26 mouse cellular contexts compared by ENCODE assay signal in genomic region chr3:20108881-20109280, GRCm38 (mm10).
"Had no signal": no experiment of that assay in that cellular context is flagged by ENCODE, and none has a peak within 500 bp of the region (broad histone marks: within the 10 kb centered on the region; RNA-seq: fewer than 3 reads in every experiment).

No protein-coding gene starts in this region.

- ATAC-seq: hindbrain, embryonic 16.5 days; inflammation-experienced regulatory T-cells, adult 6 months; intestine, embryonic 15.5 days; intestine, postnatal 0 days had no signal

- H3K27ac ChIP-seq: heart, adult 2 months; hindbrain, embryonic 10.5 days; hindbrain, embryonic 12.5 days; hindbrain, embryonic 14.5 days; intestine, embryonic 15.5 days; layer of hippocampus, adult 2 months; left cerebral cortex, adult 2 months; limb, embryonic 10.5 days; limb, embryonic 12.5 days; liver, embryonic 13.5 days had no signal

- DNase-seq: gastrocnemius, postnatal 14 days; gastrocnemius, postnatal 36 days; heart, adult 11 months; heart, adult 2 months; heart, postnatal 10 days; heart, postnatal 4 days; kidney, adult 18-20 months; kidney, adult 8-10 months; kidney, postnatal 10 days; kidney, postnatal 25 days; kidney, postnatal 4 days; liver; liver, embryonic 13.5 days had no signal

- H3K27me3 ChIP-seq: hindbrain, embryonic 12.5 days; intestine, embryonic 15.5 days; limb, embryonic 12.5 days; liver, embryonic 13.5 days had no signal

- H3K9ac ChIP-seq: hindbrain, embryonic 12.5 days; hindbrain, embryonic 14.5 days; intestine, embryonic 15.5 days; limb, embryonic 12.5 days; liver, embryonic 13.5 days had no signal

- H3K4me1 ChIP-seq: hindbrain, embryonic 10.5 days; hindbrain, embryonic 12.5 days; intestine, embryonic 15.5 days; limb, embryonic 10.5 days; limb, embryonic 12.5 days had no signal

- H3K4me3 ChIP-seq: heart, adult 2 months; hindbrain, embryonic 10.5 days; hindbrain, embryonic 12.5 days; intestine, embryonic 15.5 days; layer of hippocampus, adult 2 months; left cerebral cortex, adult 2 months; limb, embryonic 10.5 days; limb, embryonic 12.5 days; liver, embryonic 13.5 days had no signal

- H3K4me2 ChIP-seq: heart, embryonic 11.5 days; hindbrain, embryonic 12.5 days; hindbrain, embryonic 14.5 days; intestine, embryonic 15.5 days; limb, embryonic 12.5 days; liver, embryonic 11.5 days; liver, embryonic 13.5 days had no signal

- H3K9me3 ChIP-seq: hindbrain, embryonic 10.5 days; hindbrain, embryonic 12.5 days; intestine, embryonic 15.5 days; limb, embryonic 10.5 days; limb, embryonic 12.5 days; liver, embryonic 13.5 days had no signal
